Mouse (Mus musculus): ENCODE measurements around the gene Clcc1.
A peak's percentile ranks its signal among the peaks of the same experiment; 100 is the strongest.
"Not testable (repeated sequence)": the region's sequence is repeated elsewhere in the genome, so short reads cannot be mapped to it uniquely, and the experiment has no call there.

Gene Clcc1

GRCm38 (mm10) chr3:108653710-108654379 lies at the start of gene Clcc1:
Gene Clcc1, plus strand, starts transcription at chr3:108653913.
- peak; percentile 95 for DNase-seq (ENCODE audit: low read depth)

- DNase-seq (ENCODE audit: low read depth): no peak
These were observed 44.8 kb upstream of the Clcc1 start for GRCm38 (mm10) chr3:108608906-108609305.

- DNase-seq (ENCODE audit: low read depth): no peak
These were observed 19.0 kb upstream of the Clcc1 start for GRCm38 (mm10) chr3:108634761-108635160.

- DNase-seq (ENCODE audit: low read depth): peak; percentile 26
These were observed 14.3 kb upstream of the Clcc1 start for GRCm38 (mm10) chr3:108639412-108639811.

GRCm38 (mm10) chr3:108640998-108641397 lies 12.7 kb upstream of the Clcc1 start:
- no peak for DNase-seq (ENCODE audit: low read depth)

- no peak for DNase-seq (ENCODE audit: low read depth)
These were observed 8.9 kb upstream of the Clcc1 start for GRCm38 (mm10) chr3:108644856-108645255.

GRCm38 (mm10) chr3:108646036-108646435 lies 7.7 kb upstream of the Clcc1 start:
- DNase-seq (ENCODE audit: low read depth): no peak

GRCm38 (mm10) chr3:108647681-108648080 lies 6.0 kb upstream of the Clcc1 start:
- DNase-seq (ENCODE audit: low read depth): not testable (repeated sequence)

GRCm38 (mm10) chr3:108652866-108653642 lies 659 bp upstream of the Clcc1 start:
- peak; percentile 65 for DNase-seq (ENCODE audit: low read depth)

- DNase-seq (ENCODE audit: low read depth): peak; percentile 45
These were observed 853 bp downstream of the Clcc1 start for GRCm38 (mm10) chr3:108654566-108654965.

- no peak for DNase-seq (ENCODE audit: low read depth)
These were observed 1.8 kb downstream of the Clcc1 start for GRCm38 (mm10) chr3:108655486-108655885.

GRCm38 (mm10) chr3:108658612-108659011 lies 4.9 kb downstream of the Clcc1 start:
- DNase-seq (ENCODE audit: low read depth): no peak

GRCm38 (mm10) chr3:108660941-108661340 lies 7.2 kb downstream of the Clcc1 start:
- peak; percentile 16 for DNase-seq (ENCODE audit: low read depth)

- DNase-seq (ENCODE audit: low read depth): no peak
These were observed 22.9 kb downstream of the Clcc1 start for GRCm38 (mm10) chr3:108676616-108677015.

GRCm38 (mm10) chr3:108681004-108681403 lies 27.3 kb downstream of the Clcc1 start:
- no peak for DNase-seq (ENCODE audit: low read depth)

- not testable (repeated sequence) for DNase-seq (ENCODE audit: low read depth)
These were observed 29.9 kb downstream of the Clcc1 start for GRCm38 (mm10) chr3:108683597-108683996.

GRCm38 (mm10) chr3:108685701-108686100 lies 32.0 kb downstream of the Clcc1 start:
- no peak for DNase-seq (ENCODE audit: low read depth)

GRCm38 (mm10) chr3:108689015-108689441 lies 35.3 kb downstream of the Clcc1 start:
- no peak for DNase-seq (ENCODE audit: low read depth)

GRCm38 (mm10) chr3:108689446-108689845 lies 35.7 kb downstream of the Clcc1 start:
- no peak for DNase-seq (ENCODE audit: low read depth)

- DNase-seq (ENCODE audit: low read depth): no peak
These were observed 36.3 kb downstream of the Clcc1 start for GRCm38 (mm10) chr3:108689979-108690378.

GRCm38 (mm10) chr3:108694321-108694720 lies 40.6 kb downstream of the Clcc1 start:
- DNase-seq (ENCODE audit: low read depth): no peak

- no peak for DNase-seq (ENCODE audit: low read depth)
These were observed 44.9 kb downstream of the Clcc1 start for GRCm38 (mm10) chr3:108698662-108699061.

- DNase-seq (ENCODE audit: low read depth): no peak
These were observed 46.1 kb downstream of the Clcc1 start for GRCm38 (mm10) chr3:108699786-108700185.

All from naive thymus-derived CD4-positive, alpha-beta T cell, adult 2 months (primary cell).